Mouse (Mus musculus) megakaryocyte-erythroid progenitor cell, adult 5-6 weeks (primary cell): ENCODE measurements around the gene Svs4. TPM values are rescaled to one million over a fixed set of nuclear protein-coding genes. Genes with fewer than 3 reads are reported as not detected.
"Not testable (repeated sequence)": the region's sequence is repeated elsewhere in the genome, so short reads cannot be mapped to it uniquely, and the experiment has no call there.

Source experiments
- ATAC-seq: replicated peaks from 2 replicates; pipeline ENCODE4 v1.8.0; 2016; ENCODE audit warnings: mild to moderate bottlenecking, inconsistent platforms; ENCODE audit not compliant: severe bottlenecking, poor library complexity, low FRiP score, low TSS enrichment
- total RNA-seq, 2 experiments: library from RNA; stranded (forward) in 1 of 2; stranded (reverse) in 1 of 2; fragments of 200-1000, 215-1000 nt in 1 of 2; fragments of >200 nt in 1 of 2; fragmentation: Nextera tagmentation in 1 of 2; gene quantifications; 2 replicates each; pipeline ENCODE4 v1.2.3; 2014 to 2017

Svs4 gene
- not detected in 2 replicates for total RNA-seq (2014; fragmentation: Nextera tagmentation)
- total RNA-seq (2017) = not detected in 2 replicates

DNA sequence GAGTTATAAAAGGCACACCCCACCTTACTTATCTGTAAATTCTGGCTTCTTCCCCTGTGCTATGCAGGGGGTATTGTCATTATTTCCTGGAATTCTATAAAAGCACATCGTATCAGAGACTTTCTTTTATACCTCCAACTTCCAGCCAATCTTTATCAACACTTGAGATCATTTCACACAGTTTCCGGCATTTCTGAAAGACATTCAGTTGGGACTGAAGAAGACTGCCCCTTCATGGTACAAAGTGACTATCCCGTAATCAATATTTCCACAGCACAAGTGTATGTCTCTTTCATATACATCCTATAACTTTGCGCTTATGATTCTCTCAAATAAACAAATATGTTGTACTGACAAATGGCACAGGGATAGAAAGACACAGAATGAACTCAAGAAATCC lies at the start of gene Svs4:
Gene Svs4 (minus strand): TSS at position 101 of the 400 bp plus-strand sequence.
- ATAC-seq = no peak

DNA sequence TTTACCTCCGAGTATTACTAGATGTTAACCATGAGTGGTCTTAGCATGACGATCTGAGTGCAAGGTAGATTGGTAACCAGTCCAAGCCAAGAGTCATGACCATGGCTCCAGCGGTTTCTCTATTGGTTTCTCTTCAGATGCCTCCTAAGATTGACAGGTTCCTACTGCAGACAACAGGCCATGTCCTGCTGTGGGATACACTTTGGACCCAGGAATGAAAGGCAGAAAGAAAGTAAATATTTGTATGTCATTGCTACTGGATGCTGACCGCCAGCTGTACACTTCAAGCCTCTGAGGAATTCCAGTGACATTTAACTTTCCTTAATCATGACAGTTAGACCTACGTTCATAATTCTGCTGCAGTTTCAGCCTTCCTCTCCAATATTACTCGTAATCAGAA lies 42.7 kb upstream of the Svs4 start:
- ATAC-seq = no peak

DNA sequence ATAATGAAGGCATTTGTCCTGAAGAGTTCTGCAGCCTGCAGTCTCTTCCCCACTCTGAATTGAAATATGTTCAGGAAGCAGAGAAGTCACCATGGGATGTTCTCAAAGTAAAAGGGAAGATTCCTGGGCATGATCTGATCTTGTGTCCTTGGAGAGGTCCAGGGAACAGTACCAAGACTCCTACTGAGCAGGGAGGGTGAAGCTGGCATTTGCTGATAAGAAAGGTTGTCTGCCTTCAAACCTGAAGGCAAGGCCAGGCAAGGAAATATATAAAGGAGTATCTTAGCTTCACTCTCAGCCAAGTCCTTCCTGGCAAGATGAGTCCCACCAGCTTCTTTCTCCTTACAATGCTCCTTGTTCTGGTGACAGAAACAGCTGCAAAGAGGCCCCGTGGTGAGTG lies 38.2 kb upstream of the Svs4 start, which contains the start of gene Svs6:
Gene Svs6 (plus strand): TSS at position 301 of the 400 bp plus-strand sequence.
- ATAC-seq = not testable (repeated sequence)

DNA sequence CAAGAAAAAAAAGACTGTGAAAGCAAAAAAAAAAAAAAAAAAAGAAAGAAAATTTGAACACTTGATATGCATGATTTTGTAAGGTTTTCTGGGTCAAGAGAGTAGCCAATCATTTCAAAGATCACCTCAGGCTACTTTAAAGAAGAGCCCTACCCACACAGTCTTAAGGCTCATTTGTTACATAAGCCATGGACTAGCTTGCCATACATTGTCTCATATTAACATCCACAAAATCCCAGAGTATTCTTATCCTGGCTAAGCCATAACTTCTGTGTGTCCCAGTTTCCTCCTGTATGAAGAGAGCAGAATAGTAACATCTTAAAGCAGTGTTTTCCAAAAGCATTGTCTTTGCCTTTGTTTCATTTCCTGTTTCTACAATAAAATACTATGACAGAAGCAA lies 37.2 kb upstream of the Svs4 start:
- not testable (repeated sequence) for ATAC-seq

DNA sequence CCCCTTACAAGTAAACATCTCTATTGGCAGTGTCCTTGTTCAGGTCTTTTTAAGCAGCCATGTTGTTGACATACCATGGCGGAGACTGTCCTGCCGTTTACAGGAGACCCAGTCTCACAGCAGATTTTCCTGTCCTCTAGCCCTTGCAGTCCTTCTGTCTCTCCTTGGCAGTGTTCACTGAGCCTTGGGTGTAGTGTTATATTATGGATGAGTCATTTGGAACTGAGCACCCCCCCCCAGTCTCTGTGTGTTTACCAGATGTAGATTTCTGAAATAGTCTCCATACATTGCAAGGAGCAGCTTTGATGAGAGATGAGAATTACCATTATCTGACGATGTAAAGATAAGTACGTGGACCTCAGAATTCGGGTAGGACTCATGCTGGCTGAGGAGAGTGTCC lies 34.3 kb upstream of the Svs4 start:
- no peak for ATAC-seq

DNA sequence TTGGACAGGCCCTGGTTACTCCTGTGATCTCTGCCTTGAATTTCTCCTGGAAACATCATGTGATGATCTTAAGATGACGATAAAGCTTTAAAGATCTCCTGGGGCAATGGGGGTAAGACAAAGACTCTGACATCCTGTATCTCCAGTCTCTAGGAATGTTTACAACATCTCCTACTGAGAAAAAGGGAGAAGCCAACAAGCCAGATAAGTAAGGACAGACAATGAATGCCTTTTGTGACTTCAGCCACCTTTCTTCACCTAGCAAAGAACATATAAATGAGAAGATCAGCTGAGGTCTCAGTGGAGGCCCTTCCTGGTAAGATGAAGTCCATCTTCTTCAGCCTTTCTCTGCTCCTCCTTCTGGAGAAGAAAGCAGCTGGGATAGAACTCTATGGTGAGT lies 10.7 kb upstream of the Svs4 start, which contains the start of gene Svs3a:
Gene Svs3a (plus strand): TSS at position 301 of the 400 bp plus-strand sequence.
- ATAC-seq = not testable (repeated sequence)

DNA sequence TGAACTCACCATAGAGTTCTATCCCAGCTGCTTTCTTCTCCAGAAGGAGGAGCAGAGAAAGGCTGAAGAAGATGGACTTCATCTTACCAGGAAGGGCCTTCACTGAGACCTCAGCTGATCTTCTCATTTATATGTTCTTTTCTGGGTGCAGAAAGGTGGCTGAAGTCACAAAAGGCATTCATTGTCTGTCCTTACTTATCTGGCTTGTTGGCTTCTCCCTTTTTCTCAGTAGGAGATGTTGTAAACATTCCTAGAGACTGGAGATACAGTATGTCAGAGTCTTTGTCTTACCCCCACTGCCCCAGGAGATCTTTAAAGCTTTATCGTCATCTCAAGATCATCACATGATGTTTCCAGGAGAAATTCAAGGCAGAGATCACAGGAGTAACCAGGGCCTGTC lies 21.7 kb downstream of the Svs4 start, which contains the start of gene Svs3b:
Gene Svs3b (minus strand): TSS at position 101 of the 400 bp plus-strand sequence.
- not testable (repeated sequence) for ATAC-seq

DNA sequence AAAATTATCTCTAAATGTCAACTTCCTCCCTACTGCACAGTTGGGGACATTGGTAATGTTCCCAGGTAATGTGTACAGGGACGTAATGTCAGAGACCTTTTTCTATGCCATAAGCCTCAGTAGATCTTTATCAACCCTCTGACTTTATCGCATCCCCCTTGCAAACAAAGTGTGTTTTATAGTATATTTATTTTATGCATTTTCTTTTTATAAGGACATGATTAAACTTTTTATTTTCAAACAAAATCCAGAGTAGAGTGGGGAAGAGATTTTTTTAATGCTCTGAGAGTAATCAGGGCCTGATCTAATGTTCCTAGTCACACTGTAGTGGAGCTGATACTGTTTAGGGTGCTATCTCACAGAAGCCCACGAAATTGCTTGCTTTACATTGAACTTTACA lies 39.9 kb downstream of the Svs4 start, which contains the start of gene Svs2:
Gene Svs2 (minus strand): TSS at position 101 of the 400 bp plus-strand sequence.
- ATAC-seq = no peak

DNA sequence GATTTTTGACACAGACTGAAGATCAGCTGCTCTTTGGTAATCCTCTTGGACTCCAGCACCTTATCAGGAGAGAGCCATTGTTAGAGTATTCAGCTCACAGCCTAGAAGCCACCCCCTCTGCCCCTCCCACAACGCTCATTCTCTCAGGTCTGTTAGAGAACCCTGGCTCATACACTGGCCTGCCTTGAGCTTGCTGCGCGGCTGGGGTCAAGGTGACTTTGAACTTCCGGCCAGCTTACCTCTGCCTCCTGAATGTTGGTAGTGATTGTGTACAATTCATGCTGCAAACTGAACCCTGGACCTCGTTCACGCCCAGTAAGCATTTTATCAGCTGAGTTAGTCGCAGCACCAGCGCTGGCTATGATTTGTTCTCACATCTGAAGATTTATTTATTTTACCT lies 45.6 kb downstream of the Svs4 start:
- no peak for ATAC-seq

DNA sequence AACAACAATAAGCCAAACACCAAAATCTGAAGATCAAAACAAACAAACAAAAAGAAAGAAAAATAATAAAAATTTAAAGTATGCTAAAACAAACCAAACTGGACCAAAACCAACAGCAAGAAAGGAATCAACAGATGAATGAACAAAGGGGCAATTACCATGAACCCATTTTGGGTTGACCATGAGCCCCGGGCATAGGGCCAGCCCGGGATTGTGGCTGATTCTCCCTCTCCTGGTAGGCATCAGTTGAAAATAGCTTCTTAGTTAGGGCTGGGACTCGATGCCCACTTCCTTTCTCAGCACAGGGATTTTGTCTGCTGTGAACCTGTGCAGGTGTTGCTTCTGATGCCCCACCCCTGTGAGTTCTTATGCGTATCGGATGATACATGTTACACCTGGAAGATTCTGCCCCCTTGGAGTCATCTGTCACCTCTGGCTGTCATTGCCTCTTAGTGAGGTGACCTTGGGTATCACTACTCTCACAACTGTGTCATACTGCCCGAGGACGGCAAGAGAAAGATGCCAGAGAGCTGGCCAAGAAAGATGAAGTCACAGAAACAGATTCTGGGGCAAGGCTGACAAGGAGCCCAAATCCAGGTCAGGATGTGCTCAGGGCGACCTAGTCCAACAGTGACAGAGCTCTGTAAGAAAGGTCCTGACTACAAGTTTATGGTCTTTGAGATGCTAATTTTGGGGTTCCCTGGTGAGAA lies 49.7 kb downstream of the Svs4 start:
- ATAC-seq = no peak

Other genes with a start within 250 kb of the Svs4 start
- gene Stk4, start 208.1 kb downstream of the Svs4 start, total RNA-seq (2014; fragmentation: Nextera tagmentation) = 72.5 and 74.3 TPM in 2 replicates
- 76.5 and 137 TPM in 2 replicates for gene Stk4, start 208.1 kb downstream of the Svs4 start, total RNA-seq (2017)
- 40.8 and 48.4 TPM in 2 replicates for gene Tomm34, start 207.3 kb downstream of the Svs4 start, total RNA-seq (2014; fragmentation: Nextera tagmentation)
- 33.5 and 38.5 TPM in 2 replicates for gene Tomm34, start 207.3 kb downstream of the Svs4 start, total RNA-seq (2017)
- 0.26 and 0.40 TPM in 2 replicates for gene Kcns1, start 107.3 kb downstream of the Svs4 start, total RNA-seq (2014; fragmentation: Nextera tagmentation)
- gene Kcns1, start 107.3 kb downstream of the Svs4 start, total RNA-seq (2017) = 0.88 and 2.2 TPM in 2 replicates
- gene Wfdc5, start 95.7 kb downstream of the Svs4 start, total RNA-seq (2014; fragmentation: Nextera tagmentation) = not detected in 2 replicates
- gene Wfdc5, start 95.7 kb downstream of the Svs4 start, total RNA-seq (2017) = not detected in 2 replicates
- gene Wfdc12, start 87.9 kb downstream of the Svs4 start, total RNA-seq (2014; fragmentation: Nextera tagmentation) = not detected in 2 replicates
- not detected in 2 replicates for gene Wfdc12, start 87.9 kb downstream of the Svs4 start, total RNA-seq (2017)
- not detected in 2 replicates for gene Wfdc15a, start 78.3 kb downstream of the Svs4 start, total RNA-seq (2014; fragmentation: Nextera tagmentation)
- not detected in 2 replicates for gene Wfdc15a, start 78.3 kb downstream of the Svs4 start, total RNA-seq (2017)
- gene Wfdc15b, start 56.8 kb downstream of the Svs4 start, total RNA-seq (2014; fragmentation: Nextera tagmentation) = not detected in 2 replicates
- gene Wfdc15b, start 56.8 kb downstream of the Svs4 start, total RNA-seq (2017) = not detected in 2 replicates
- gene Svs2, start 40.0 kb downstream of the Svs4 start, total RNA-seq (2014; fragmentation: Nextera tagmentation) = not detected in 2 replicates
- gene Svs2, start 40.0 kb downstream of the Svs4 start, total RNA-seq (2017) = not detected in 2 replicates
- not detected in 2 replicates for gene Svs3b, start 21.8 kb downstream of the Svs4 start, total RNA-seq (2014; fragmentation: Nextera tagmentation)
- not detected in 2 replicates for gene Svs3b, start 21.8 kb downstream of the Svs4 start, total RNA-seq (2017)
- not detected in 2 replicates for gene Svs3a, start 10.8 kb upstream of the Svs4 start, total RNA-seq (2014; fragmentation: Nextera tagmentation)
- gene Svs3a, start 10.8 kb upstream of the Svs4 start, total RNA-seq (2017) = not detected in 2 replicates
- gene Svs6, start 38.3 kb upstream of the Svs4 start, total RNA-seq (2014; fragmentation: Nextera tagmentation) = not detected in 2 replicates
- not detected in 2 replicates for gene Svs6, start 38.3 kb upstream of the Svs4 start, total RNA-seq (2017)
- not detected in 2 replicates for gene Svs5, start 54.3 kb upstream of the Svs4 start, total RNA-seq (2014; fragmentation: Nextera tagmentation)
- not detected in 2 replicates for gene Svs5, start 54.3 kb upstream of the Svs4 start, total RNA-seq (2017)
- gene Slpi, start 110.6 kb upstream of the Svs4 start, total RNA-seq (2014; fragmentation: Nextera tagmentation) = not detected in 2 replicates
- gene Slpi, start 110.6 kb upstream of the Svs4 start, total RNA-seq (2017) = not detected in 2 replicates
- not detected in 2 replicates for gene Rbpjl, start 124.7 kb upstream of the Svs4 start, total RNA-seq (2014; fragmentation: Nextera tagmentation)
- not detected in 2 replicates for gene Rbpjl, start 124.7 kb upstream of the Svs4 start, total RNA-seq (2017)
- gene Matn4, start 126.7 kb upstream of the Svs4 start, total RNA-seq (2014; fragmentation: Nextera tagmentation) = not detected in 2 replicates
- gene Matn4, start 126.7 kb upstream of the Svs4 start, total RNA-seq (2017) = 0.09 TPM in 1 of 2 replicates, not detected in the other
- gene Sdc4, start 165.4 kb upstream of the Svs4 start, total RNA-seq (2014; fragmentation: Nextera tagmentation) = 1.0 and 5.3 TPM in 2 replicates
- gene Sdc4, start 165.4 kb upstream of the Svs4 start, total RNA-seq (2017) = 0.23 and 1.3 TPM in 2 replicates
- gene Sys1, start 178.5 kb upstream of the Svs4 start, total RNA-seq (2014; fragmentation: Nextera tagmentation) = 25.7 and 26.7 TPM in 2 replicates
- 10.9 and 16.0 TPM in 2 replicates for gene Sys1, start 178.5 kb upstream of the Svs4 start, total RNA-seq (2017)
- not detected in 2 replicates for gene Gm20458, start 182.5 kb upstream of the Svs4 start, total RNA-seq (2014; fragmentation: Nextera tagmentation)
- gene Gm20458, start 182.5 kb upstream of the Svs4 start, total RNA-seq (2017) = not detected in 2 replicates
- gene Trp53tg5, start 195.3 kb upstream of the Svs4 start, total RNA-seq (2014; fragmentation: Nextera tagmentation) = not detected in 2 replicates
- gene Trp53tg5, start 195.3 kb upstream of the Svs4 start, total RNA-seq (2017) = not detected in 2 replicates
- gene Dbndd2, start 207.6 kb upstream of the Svs4 start, total RNA-seq (2014; fragmentation: Nextera tagmentation) = 2.4 TPM in 2 replicates
- gene Dbndd2, start 207.6 kb upstream of the Svs4 start, total RNA-seq (2017) = 2.9 TPM in 1 of 2 replicates, not detected in the other
- 76.4 and 89.3 TPM in 2 replicates for gene Pigt, start 219.1 kb upstream of the Svs4 start, total RNA-seq (2014; fragmentation: Nextera tagmentation)
- gene Pigt, start 219.1 kb upstream of the Svs4 start, total RNA-seq (2017) = 16.3 and 36.6 TPM in 2 replicates